Mouse (Mus musculus) brain, adult 2 months (tissue): ENCODE data around the gene Plod2.
A peak's percentile ranks its signal among the peaks of the same experiment; 100 is the strongest.

ENCODE experiments used
- DNase-seq: peaks from one replicate; pipeline ENCODE4 v3.0.0; 2011; ENCODE audit warnings: low read depth, low spot score

The Plod2 gene

DNA sequence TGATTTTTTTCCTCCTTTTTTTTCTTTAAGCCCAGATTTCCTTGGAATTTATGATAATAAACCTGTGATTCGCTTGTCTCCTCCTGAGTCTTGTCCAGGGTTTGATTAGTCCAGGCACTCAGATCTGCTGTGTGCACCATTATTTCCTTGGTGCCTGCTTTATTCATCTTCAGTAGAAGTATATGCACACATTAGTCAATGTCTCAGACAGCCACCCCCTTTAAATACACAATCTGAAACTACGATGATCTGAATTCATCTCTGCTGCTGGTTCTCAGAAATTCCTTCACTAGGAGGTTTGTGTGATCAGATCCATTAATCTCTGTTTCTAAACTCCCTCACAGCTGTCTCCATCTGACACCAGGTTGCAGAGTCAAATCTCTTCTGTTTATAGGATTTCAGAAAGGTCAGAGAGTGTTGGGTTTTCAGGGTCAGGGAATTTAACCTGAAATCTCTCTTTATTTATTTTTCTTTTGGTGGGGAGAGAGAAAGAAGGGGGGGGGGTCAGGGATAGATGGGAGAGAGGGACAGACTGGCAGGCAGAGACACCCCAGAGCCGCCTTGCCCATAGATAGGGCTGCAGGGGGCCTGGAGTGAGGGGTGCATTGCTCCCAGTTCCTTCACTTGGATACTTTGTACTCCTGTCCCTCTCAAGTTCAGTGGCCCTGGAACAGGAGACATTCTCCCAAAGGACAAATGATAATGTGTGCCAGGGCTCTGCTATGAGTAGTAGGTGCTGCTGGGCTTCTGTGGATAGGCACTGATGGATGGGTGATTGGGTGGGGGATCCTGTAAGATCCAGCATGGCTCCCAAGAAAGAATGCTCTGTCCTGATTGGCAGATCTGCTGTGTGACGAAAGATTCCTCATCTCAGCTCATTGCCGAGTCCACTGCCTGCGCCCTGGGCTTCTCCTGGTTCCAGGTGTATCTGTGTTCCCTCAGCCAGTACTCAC, 13.3 kb downstream of the Plod2 start:
- no peak for DNase-seq

DNA sequence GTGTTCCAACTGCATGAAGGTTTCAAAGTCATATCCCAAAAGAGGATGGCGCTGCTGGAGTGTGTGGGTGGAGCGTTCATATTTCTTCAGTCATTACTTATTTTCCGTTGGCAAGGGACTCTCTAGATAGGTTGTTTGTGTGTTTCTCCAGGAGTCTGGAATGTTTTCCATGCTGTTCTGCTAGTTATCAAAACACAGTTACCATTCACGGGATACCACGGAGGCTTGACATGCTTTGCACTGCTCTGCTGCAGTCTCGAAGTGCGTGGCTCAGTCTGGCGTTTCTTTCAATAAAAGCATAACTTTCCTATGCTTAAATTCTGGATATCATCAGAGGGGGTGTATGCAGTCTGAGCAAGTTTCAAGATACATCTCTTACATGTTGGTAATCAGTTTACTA, 17.7 kb downstream of the Plod2 start:
- DNase-seq: no peak

DNA sequence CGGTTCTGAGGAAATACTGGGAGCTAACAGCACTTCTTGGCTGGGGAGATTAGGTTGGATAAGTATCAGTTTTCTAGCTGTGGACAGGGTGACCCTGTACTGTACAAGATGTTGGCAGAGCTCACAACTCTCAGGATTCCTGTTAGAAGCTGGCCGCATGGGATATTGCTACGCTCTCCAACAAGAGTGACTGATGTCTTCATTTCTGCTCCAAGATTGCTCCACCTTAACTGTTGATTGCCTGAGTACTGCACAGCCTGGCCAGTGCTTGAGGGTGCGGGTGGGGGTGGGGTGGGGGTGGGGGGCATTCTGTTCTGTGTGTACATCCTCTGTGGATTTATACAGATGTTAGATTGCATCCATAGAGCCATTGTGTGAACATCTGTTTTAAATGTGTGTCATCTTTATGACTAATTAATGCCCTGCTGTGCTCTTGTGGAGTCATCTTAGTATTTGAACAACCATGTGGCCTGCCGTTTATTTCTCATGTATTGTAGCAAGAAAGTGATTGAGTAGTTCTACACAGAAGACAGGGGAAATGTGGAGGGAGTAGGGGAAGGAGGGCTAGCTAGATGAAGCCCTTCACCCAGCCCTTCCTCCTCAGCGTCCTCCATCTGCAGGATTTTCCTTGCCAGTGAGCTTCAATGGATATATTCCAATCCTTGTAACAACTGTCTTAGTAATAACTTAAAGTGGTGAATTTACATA, 19.0 kb downstream of the Plod2 start:
- no peak for DNase-seq

DNA sequence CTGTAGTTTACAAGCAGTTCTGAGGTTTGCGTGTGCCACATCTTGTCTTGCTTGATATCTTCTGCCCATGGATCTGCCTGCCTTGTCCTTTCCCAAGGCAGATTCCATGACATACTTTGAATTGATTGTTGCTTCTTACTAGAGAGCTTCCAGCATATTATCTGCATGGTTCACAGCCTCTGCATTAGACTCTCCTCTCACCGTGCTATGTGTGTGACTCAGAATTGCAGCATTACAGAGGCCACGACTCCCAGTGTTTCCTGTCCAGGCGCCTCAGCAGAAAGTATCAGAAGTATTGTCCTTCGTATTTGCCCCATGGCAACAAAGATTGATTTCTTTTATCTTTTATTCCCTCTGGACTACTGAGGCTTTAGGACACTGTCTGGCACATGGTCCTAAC, 20.4 kb downstream of the Plod2 start:
- DNase-seq: no peak

DNA sequence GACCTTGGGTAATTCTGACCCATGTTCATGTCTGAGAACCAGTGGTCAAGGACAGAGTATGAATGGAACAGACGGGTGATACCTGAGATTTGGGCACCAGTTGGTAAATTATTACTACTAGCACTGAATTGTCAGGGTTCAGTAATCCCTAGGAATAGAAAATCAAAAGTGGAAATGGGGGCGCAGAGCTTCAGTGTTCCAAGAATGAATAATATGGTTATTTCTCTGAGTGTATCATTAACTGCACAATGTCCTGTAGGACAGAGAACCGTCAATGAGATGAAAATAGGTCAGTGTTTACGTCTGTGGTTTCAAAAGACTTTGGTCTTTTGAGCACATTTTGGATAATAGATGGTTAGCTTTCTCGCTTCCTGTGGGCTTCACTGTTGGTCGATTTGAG, 21.3 kb downstream of the Plod2 start:
- DNase-seq: no peak

DNA sequence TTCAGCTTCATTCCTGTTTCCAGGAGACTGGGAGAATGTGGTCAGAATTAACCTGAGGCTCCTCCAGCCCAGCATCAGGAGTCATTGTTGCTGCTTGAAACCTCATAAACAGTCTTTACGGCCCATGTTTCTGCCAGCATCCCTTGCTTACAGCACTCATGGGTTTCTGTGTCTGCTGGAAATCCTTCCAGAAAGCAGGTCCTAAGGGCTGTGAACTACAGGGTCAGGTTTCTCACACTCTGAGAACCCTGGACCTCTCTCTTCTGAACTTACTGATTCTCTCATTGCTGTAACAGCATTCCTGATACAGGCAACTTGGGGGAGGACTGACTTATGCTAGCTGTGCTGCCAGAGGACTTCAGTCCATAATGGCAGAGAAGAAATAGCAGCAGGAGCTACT, 22.4 kb downstream of the Plod2 start:
- DNase-seq: no peak

DNA sequence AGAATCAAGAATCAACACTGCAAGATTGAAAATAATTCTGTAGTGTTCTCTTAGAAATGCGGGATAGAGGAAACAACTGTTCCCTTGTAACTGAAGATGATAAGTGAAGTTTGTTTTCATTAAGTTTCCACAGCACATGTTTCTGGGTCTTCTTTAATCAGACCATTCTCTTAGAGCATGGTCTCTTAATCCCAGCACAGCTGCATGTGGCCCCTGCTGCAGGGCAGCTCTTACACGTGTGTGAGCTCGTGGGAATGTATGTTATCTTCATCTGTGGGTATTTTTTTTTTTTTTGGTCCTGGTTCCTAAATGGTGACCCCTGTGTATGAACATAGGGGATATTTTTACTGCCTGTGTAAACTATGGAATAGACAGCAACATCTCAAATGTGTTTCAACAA, 24.2 kb downstream of the Plod2 start:
- no peak for DNase-seq

DNA sequence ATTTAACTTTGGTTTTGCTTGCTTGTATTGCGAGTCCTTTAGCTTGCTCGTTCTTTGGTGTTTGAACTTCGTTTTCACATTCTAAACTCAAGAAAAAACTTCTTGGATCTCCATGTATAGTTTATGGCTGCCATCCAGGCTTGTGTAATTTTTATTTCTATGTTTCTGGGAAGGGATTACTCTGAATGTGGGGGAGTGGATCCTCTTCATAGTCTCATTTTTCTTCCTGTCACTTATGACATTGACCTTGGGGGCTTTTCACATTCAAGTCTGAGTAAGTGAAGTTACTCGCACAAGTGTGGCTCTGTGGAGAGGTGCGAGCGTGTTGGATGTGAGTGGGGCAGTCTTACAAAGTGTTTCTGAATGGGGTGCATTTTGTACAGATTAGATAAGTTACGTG, 25.5 kb downstream of the Plod2 start:
- DNase-seq: no peak

DNA sequence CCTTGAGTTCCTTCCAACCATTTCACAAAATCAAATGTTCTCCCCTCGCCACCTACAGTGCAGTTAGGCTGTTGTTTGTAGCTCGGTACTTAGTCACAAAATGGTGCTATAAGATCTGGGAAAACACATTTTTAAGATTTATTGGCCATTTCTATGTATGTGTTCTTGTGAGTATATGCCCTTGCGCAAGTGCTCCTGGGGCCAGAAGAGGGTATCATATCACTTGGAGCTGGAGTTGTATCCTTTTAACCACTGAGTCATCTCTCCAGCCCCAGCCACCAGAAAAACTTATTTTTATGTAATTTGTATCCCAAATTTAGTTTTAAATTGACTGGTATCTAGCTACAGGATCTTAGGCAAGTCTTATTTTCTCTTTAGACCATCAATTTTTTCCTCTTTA, 26.8 kb downstream of the Plod2 start:
- no peak for DNase-seq

DNA sequence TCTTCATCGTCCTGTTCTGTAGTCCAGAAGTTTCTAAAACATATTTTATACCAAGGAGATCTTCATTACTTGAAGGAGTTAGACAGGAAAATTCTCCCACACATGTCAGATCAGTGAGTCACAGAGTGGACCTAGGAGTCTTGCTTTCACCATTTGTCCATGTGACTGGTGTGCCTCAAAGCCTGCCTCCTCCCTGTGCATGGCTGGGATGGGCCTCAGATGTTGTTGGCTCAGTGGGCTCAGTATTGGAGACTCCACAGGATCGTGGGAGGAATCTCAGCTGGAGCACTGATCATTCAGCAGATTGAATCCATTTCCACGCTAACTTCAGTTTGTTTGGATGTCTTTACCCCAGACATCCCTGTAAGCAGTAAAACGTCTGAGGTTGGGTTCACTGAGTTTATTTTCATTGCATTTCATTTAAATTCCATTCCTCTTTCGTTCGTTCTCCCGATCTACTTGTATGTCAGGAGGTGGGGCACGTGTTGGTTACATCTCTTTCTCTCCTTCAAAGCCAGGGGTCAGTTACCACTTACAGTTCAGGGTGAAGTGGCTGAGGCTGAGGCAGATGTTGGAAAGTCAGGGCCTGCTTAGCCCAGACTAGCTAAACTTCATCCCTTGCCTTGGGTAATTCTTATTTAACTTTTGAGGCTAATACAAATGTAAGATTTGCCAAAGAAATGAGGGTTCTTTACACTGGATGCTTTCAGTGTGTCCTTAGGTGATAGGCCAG, 30.5 kb downstream of the Plod2 start:
- peak; percentile 9 for DNase-seq

DNA sequence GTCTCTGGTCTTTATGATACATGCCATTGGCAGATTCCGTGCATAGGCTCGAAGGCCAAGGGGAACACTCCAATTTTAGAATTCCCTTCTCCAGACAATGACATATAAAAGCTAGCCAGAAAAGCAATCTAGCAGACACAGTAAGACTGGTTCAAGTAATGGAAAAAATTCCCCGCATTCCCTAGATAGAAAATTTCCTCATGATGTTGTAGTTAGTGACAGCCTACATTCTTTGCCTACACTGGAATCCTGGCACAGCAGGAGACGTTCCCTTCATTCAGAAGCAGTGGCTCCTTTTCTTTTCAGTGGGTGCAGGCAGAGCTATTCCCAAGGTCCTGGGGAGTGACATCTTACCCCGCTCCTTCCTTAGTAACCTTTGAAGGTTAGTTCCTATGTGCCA, 41.9 kb downstream of the Plod2 start:
- peak; percentile 13 for DNase-seq

DNA sequence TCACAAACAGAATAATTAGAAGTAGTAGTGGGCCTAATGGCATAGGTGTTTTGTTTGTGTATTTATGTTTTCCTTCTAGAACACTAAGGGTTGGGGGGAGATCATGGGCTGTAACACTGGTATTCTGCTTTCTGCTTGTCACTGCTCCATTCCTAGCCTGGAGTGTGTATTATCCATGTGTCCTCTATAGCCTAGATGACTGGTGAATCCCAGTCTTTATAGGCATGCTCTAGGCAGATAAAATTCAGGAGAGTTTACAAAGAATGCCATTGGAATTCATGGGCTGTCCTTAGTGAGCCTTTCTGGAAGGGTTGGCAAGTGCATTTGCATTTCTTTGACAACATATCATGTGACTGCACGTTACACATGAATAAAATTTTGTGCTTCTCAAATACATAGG, 44.0 kb downstream of the Plod2 start:
- no peak for DNase-seq

DNA sequence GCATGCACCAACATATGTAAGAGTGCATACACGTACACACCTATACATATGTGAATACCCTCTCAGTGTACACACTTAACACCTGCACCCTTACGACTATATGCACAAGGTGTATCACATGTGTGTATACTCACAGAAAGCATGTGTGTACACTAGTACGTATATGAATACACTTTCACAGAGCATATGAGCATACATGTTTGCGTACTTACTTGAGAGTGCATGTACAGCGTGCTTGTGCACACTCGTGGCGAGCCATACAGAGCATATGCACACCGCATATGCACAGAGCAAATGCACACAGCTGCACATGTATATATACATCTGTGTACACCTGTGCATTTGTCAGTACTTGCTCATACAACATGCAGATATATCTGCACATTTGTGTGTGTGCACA, 45.4 kb downstream of the Plod2 start:
- DNase-seq: no peak

DNA sequence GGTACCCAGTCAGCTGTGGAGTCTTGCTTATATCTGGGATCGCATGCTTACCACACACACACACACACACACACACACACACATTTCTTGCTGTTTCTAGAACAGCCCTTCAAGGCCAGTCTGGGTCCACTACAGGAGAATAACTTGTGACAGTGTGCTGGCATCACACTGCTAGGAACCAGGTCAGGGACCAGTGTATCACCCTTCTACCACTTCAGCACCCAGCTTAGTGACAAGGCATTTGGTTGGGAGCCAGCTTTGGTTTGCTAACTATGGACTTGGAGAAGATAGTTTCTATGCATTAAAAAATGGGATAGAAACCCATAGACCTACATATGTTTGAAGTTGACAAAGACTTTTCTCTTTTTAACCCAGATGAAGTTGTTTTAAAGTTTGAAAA, 46.2 kb downstream of the Plod2 start:
- DNase-seq: no peak

DNA sequence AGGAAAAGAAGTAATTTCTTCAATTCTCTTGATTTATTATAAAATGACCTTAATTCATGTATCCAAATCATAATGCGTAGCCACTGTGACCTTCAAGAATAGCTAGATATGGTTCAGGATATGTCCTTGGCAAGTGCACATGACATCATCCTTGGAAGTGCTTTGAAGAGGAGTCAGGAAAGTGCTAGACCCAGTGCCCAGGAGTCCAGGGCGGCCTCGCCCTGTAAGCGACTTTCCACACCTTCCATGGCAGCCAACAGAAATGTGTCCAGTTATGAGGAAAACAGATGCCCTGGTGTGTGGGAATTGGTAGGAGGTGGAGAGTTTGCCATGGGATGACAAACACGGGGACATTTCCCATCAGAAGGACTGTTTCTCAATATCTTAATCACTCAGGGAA, 47.0 kb downstream of the Plod2 start:
- DNase-seq: no peak

DNA sequence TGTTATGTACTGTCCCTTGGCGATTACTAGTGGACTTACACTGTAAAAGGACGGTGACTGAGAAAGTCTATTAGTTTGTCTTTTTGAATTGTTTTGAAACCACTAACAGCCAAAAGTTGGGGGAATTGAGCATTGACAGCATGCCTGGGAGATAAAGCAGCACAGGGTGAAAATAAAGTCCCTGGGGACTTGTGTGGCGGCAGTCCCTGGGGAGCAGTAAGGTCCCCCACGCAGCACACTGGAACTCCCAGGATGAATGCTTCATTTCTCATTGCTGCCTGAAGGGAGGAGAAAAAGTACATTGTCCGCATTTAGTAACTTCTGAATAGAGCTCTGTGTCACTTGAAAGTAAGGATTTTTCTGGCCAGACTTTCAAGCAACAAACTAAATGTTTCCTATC, 49.5 kb downstream of the Plod2 start:
- DNase-seq: no peak

DNA sequence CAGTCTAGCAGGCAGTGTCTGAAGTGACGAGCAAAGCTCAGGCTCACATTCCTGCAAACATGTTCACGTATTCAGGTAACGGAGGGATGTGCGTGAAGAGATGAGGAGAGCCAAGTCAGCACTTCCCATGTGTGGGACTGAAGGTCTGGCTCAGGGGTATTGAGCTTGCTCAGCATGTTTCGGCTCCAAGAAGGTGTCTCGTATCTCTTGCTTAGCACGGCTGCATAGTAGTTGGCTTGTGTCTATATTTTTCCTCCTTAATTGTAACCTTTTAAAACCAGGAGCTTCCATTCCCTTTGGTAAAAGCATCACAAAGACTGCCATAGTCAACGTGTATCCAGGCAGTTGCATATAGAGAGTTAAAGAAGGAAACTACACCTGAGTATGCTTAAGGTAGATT, 50.7 kb downstream of the Plod2 start:
- no peak for DNase-seq

DNA sequence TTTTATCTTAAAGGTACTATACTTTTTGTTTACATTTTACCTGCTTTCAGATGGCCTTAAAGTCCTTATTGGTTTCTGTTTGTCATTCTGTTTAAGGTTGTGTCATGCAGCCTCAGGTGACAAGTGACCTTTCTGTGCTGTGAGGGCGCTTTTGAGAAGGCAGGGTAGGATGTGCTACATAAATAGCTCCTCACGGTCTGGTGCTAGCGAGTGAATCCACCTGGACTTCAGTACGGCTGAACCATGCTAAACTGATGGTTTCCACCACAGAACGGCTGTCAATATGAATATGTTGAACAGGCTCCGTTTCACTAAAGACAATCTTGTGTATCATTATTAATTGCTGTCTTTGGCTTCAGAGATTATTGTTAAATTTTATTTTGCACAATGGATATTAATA, 52.5 kb downstream of the Plod2 start:
- no peak for DNase-seq

DNA sequence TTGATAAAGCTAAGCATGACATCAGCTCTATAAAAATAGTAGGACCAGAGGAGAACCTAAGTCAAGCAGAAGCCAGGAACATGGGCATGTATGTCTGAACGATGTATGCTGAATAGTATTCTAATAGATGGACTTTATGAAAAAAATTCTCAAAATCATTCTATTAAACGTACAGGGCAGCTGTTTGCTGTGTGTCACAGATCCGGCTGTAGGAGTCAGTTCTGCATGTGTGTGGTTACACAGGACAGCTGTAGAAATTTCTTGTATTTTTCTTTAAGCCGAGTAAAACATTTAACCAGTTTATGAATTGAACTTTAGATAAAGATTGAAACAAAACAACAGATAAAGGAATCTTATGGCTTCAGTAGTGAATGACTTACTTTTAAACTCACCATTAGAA, 53.3 kb downstream of the Plod2 start:
- no peak for DNase-seq

DNA sequence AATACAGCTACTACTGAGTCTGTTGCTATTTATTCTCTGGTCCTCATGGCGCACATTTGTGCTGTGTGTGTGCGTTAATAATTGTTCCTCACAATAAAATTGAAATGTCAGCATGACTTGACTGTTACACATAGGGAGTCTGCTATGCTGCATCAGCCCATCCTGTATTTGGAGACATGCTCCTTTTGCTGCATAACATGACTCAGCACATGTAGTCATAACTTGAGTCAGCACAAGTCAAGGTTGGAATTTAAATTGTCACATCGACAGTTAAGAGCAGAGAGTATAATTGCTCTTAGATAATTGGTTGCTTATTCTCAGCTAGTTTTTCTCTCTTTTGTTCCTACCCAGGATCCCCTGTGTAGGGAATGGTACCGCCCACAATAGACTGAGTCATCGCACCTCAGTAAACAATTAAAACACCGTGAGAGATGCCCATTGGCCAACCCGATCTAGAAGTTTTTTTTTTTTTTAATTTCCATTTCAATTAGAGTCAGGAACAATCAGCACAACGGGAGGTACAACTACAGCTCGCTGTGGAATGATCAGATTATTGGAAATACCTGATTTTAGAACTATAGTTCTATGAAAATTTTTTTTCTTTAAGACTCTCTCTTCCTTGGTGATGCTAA, 55.0 kb downstream of the Plod2 start:
- DNase-seq: peak; percentile 17

DNA sequence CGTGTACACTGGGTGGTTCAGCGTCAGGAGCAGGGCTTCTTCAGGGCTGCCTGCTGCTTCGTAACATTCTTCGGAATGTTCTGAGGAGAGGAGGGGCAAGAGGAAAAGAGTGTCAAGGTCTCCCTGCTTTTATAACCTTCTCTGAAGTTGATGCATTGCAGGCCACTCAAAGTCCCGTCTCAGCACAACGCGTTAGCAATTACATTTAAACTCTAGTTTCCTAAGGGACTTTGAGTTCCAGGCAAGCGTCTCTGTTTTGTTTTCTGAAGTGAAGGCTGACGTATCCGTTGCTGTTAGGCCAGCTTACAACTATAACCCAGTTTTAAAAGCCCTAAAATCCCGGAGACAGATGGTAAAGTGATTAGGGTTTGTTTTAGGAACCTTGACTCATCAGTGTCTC, 55.8 kb downstream of the Plod2 start:
- DNase-seq: peak; percentile 61

DNA sequence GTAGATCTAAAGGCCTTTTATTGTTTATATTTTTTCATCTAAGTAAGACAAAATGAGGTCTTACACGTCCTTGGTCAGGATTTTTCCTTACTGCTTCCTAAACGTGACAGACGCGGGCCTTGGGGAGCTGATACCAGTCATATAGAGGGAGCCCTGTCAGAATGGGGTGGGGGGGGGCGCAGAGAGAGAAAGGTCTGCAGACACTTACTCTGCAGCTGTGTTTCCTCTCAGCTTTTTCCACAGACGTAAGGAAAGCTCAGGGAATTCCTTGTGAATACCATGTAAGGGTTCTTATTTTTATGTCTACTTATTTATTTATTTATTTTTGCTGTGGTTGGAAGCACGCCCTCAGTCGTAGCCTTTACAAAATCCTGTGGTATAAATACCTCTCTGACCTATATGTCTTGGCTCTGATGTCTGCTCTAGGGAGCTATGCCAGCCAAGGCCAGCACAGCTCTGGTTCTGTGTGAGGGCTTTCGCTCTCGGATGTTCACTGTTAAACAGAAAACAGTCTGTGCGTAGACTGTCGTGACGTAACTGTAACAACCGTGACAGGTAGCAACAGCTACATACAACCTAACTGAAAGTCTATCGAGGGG, 58.0 kb downstream of the Plod2 start:
- DNase-seq: peak; percentile 41
